Mouse (Mus musculus) liver, postnatal 0 days (tissue): ENCODE results near the gene Syne4.

Experiments used
- CTCF ChIP-seq: sonication (generic); IDR thresholded peaks from 2 replicates; pipeline ENCODE4 v1.5.1; 2016; ENCODE audit warnings: antibody characterized with exemption, low read depth
- EP300 ChIP-seq: IDR thresholded peaks from 2 replicates; pipeline ENCODE4 v1.6.1; 2016; ENCODE audit warnings: antibody characterized with exemption, low read depth, mild to moderate bottlenecking

DNA sequence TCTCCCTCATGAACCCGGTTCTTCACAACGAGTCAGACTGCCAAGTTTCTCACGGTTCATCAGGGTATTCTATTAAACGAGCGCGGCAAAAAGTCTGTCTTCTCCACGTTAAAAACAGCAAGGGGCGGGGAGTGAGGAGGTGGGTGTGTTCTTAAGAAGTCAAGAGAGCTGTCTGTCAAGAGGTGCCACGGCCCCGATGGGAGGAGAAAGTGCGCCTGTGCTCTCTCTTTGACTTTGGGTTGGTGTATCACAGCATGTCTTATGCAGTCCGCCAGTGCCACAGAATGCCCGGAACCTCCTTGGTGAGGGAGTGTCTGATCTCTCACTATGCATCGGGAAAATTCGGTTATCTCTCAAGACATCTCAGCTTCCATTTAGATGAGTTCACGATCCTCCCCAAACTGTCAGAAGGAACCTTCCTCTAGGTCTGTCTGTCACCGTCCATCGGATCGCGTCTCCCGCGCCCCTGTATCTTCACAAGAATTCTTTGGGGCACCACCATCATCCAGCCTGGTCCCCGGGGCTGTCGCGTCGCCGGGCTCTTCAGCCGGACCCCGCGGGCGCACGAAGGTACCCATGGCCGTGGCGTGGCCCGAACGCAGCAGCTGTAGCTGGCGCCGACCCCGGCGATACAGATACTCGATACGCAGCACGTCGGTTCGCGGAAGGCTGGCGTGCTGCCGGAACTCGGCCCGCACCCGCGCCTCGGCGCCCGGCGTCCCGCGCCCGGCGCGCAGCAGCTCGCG lies 7.1 kb downstream of the Syne4 start, which contains the start of gene E130208F15Rik:
- TF ChIP-seq CTCF (no peak), EP300 (no peak)
